Mouse (Mus musculus) megakaryocyte, embryonic 14.5 days (primary cell): Measurements from ENCODE around the gene Tubb4b. TPM values are rescaled to one million over a fixed set of nuclear protein-coding genes. Genes with fewer than 3 reads are reported as not detected.

Experiments
- H3K27me3 ChIP-seq: replicated peaks from 2 replicates; pipeline ENCODE3; 2012; ENCODE audit warnings: inconsistent platforms
- H3K36me3 ChIP-seq: replicated peaks from 2 replicates; pipeline ENCODE3; 2012; ENCODE audit warnings: low read length, inconsistent platforms, mixed read lengths
- H3K4me1 ChIP-seq: 2 replicates; pipeline ENCODE4 v1.6.1; 2012; ENCODE audit warnings: inconsistent platforms
- H3K4me3 ChIP-seq: replicated peaks from 2 replicates; pipeline ENCODE3; 2012; ENCODE audit warnings: moderate library complexity, mild to moderate bottlenecking, inconsistent platforms
- H3K9me3 ChIP-seq: 2 replicates; pipeline ENCODE4 v1.6.1; 2012; ENCODE audit warnings: inconsistent platforms
- FLI1 ChIP-seq: IDR thresholded peaks from 2 replicates; pipeline ENCODE4 v1.6.1; 2012; ENCODE audit warnings: low read length, inconsistent platforms, mixed read lengths
- GATA1 ChIP-seq: IDR thresholded peaks from 3 replicates; pipeline ENCODE4 v1.6.1; 2012; ENCODE audit warnings: mixed read lengths, low read length, inconsistent platforms, borderline replicate concordance
- polyA plus RNA-seq: library from polyadenylated mRNA; stranded (reverse); fragments of >175 nt; gene quantifications from 2 replicates; pipeline ENCODE4 v1.2.3, GENCODE M21; 2012; ENCODE audit warnings: low replicate concordance; ENCODE audit not compliant: insufficient read depth

The Tubb4b gene
- polyA plus RNA-seq, 1 experiment, result 365 TPM

DNA sequence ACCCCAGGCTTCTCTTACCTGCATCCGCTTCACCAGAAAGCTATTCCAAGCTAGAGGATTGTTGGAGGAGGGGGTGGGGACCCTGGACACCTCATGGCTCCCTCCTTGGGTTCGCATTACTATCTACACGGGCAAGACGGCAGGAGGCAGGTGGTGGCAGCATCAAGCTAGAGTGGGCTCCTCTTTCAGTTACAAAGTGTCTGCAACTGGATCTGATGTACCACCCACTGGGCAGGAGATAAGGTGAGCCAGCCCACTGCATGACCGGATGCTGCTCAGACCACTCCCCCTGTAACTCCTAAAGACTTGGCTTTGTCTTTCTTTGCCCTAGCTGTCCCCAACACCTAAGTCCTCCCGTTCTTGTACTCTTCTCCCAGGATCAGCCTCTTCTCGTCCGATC lies 12.1 kb upstream of the Tubb4b start, which contains the start of gene Rnf224:
Rnf224 (minus strand) TSS at position 174 of the 400 bp plus-strand sequence.
- Histone ChIP-seq H3K4me3 (no peak within 1 kb of the TSS), H3K27me3 (peaks cover 92% of the 10 kb centered on the region), H3K36me3 (no peaks in the 10 kb centered on the region), H3K4me1 (peaks cover 49% of the 10 kb centered on the region), H3K9me3 (no peaks in the 10 kb centered on the region)
- no peak for TF ChIP-seq GATA1
- TF ChIP-seq FLI1, result no peak

DNA sequence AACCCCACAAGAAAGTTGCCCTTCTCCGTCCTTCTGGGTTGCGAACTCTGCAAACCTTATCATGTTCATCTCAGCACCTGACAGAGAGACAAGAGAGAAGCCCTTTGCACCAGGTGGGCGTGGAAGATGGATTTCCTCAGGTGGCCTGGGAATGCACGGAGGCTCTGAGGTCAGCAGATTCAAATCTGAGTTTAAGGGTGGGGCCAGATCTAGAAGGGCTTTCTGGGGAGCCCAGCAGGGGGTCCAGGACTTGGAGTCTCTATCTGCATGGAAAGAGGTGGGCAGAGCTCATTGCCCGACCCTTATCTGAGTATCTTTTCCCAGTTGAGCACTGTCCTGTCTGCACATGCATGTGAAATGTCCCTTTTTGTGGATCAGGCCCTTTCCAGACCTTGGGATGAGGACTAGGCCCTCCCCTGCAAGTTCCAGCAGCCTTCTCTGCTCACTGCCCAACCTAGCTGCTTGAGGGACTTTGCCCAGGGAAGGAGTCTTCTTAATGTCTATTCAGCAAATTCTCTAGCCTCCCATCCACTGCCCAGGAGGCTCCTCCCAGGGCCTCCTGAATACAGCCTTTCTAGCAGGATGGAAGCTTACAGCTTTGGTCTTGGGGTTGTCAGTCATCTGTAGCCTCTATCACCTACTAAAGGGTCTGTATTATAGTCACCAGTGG lies 10.2 kb upstream of the Tubb4b start:
- TF ChIP-seq FLI1 (no peak), GATA1 (no peak)
- Histone ChIP-seq H3K9me3 (no peaks in the 10 kb centered on the region), H3K36me3 (no peaks in the 10 kb centered on the region), H3K27me3 (peaks cover 86% of the 10 kb centered on the region), H3K4me1 (peaks cover 46% of the 10 kb centered on the region), H3K4me3 (no peak overlapping the region)

DNA sequence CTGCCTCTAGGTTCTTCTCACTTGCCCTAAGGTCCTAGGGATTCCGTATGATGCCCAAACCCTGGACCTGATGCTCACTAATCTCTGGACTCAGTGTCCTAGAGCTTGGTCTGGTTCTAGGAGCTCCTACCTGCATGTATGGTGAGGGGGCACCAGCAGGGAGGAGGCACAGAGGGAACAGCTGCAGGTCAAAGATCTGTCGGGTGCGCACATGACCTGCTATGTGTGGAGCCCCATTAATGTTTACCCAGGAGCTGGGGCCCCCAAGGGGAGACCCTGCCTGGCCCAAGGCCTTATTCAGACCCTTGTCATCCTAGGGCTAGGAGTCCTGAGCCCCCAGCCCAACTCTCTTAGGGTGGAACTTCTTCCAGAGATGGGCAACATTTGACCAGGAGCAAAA lies 9.5 kb upstream of the Tubb4b start, which contains the start of gene Slc34a3:
Slc34a3 (minus strand) TSS at position 315 of the 400 bp plus-strand sequence.
- H3K4me3 ChIP-seq, result no peak within 1 kb of the TSS
- H3K4me1 ChIP-seq, result peaks cover 50% of the 10 kb centered on the region
- peaks cover 80% of the 10 kb centered on the region for H3K27me3 ChIP-seq

DNA sequence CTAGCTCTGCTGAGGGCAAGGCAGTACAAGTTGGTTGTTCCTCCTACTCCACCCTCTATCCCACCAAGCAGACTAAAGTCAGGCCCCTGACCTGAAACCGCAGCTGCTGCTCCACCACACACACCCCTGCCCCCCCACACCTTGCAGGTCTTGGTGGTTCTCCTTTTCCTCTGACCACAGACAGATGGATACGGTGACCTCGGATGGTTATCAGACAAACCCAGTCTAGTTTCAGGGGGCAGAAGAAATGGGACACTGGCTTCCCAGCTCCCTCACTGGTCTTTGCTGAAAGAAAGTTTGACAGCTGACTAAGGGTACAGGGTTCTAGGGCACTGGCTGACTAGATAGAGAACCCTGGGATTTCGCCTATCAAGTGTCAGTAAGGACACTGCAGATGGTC lies 8.9 kb upstream of the Tubb4b start:
- Histone ChIP-seq H3K36me3 (no peaks in the 10 kb centered on the region), H3K4me3 (no peak overlapping the region), H3K9me3 (no peaks in the 10 kb centered on the region), H3K27me3 (peaks cover 75% of the 10 kb centered on the region), H3K4me1 (peaks cover 53% of the 10 kb centered on the region)
- TF ChIP-seq FLI1 (no peak), GATA1 (no peak)

More for the DNA sequence above, 9.5 kb upstream of the Tubb4b start, which contains the start of gene Slc34a3:
- Histone ChIP-seq H3K9me3 (no peaks in the 10 kb centered on the region), H3K36me3 (no peaks in the 10 kb centered on the region)
- TF ChIP-seq GATA1 (no peak), FLI1 (no peak)

DNA sequence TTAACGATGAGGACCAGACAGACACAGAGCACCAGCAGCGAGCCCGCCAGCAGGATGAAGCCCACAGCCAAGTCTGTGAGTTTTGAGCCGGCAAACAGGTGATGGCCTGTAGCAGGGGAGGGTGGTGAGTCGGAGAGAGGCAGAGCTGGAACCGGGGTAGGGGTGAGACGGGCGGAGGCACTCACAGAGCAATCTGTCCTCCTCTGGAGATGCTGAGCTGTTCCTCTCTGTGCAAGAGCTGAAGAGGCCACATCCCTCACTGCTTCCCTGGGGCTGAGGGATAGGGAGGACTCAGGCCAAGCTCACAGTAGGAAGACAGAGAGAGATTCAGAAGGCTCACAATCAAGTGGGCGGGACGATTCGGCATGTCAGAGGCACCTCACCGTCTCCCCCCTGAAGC lies 6.5 kb upstream of the Tubb4b start:
- Histone ChIP-seq H3K4me3 (no peak overlapping the region), H3K27me3 (peaks cover 54% of the 10 kb centered on the region), H3K9me3 (no peaks in the 10 kb centered on the region), H3K36me3 (no peaks in the 10 kb centered on the region), H3K4me1 (peaks cover 64% of the 10 kb centered on the region)
- TF ChIP-seq FLI1 (no peak), GATA1 (no peak)

DNA sequence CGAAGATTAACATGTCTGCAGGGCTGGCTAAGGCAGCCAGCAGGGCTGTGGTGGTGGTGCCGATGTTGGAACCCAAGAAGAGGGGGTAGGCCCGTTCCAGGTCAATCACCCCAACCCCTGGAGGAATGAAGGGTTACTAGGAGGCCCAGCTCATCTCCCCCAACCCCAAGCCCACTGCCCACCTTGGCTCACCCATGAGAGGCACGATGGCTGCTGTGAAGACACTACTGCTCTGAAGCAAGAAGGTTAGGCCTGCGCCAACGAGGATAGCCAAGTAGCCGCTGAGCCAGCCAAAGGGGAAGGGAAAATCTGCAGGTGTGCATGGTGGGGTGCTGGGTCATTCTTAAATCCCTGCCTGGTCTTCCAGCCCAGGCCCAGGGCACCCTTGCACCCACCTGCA lies 6.1 kb upstream of the Tubb4b start:
- H3K4me3 ChIP-seq, result no peak overlapping the region
- TF ChIP-seq GATA1, result no peak
- peaks cover 50% of the 10 kb centered on the region for H3K27me3 ChIP-seq
- no peaks in the 10 kb centered on the region for H3K36me3 ChIP-seq
- no peaks in the 10 kb centered on the region for H3K9me3 ChIP-seq
- H3K4me1 ChIP-seq, result peaks cover 66% of the 10 kb centered on the region

DNA sequence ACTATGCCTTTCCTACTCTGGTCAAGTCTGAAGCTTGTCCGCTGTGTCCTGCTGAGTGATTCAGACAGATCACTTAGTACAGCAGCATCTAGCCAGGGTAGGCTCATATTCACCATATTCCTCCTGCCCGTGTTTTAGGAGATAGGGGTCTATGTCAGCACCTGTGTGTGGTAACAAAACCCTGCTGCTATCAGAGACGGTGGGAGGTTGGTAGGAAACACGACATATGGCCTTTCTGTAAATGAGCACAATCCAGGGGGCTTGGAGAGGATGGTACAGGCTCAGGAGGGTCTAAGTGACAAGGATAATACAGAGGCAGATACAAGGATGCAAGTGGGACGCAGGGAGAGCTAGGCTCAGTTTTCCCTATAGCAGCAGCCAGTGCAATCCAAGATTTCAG lies 5.1 kb upstream of the Tubb4b start:
- Histone ChIP-seq H3K36me3 (no peaks in the 10 kb centered on the region), H3K9me3 (no peaks in the 10 kb centered on the region), H3K27me3 (peaks cover 40% of the 10 kb centered on the region), H3K4me1 (peaks cover 70% of the 10 kb centered on the region), H3K4me3 (no peak overlapping the region)
- TF ChIP-seq GATA1 (no peak), FLI1 (no peak)

DNA sequence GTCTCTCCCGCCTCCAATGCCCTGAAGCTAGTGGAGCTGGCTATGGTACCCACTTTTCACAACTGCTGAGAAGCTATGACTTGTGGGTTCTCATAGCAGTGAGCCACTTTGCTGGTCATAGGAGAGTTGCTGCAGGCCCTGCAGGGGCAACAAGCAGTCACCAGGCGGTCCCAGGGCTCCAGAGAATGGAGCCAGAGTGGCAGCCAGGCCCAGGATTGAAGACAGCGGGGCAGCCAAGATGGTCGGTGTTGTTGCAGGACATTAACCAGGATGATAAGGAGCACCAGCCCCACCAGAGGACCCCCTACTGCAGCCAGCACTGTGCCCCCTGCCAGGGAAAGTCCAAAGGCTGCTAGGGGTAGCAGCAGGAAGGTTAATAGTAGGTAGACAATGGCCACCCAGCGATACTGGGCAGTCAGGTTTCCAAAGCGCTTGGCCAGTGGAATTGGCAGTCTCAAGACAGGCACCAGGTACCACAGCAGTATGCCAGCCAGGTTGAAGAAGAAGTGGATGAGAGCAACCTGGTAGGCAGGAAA lies 4.6 kb upstream of the Tubb4b start:
- TF ChIP-seq GATA1, result no peak
- no peak for TF ChIP-seq FLI1

DNA sequence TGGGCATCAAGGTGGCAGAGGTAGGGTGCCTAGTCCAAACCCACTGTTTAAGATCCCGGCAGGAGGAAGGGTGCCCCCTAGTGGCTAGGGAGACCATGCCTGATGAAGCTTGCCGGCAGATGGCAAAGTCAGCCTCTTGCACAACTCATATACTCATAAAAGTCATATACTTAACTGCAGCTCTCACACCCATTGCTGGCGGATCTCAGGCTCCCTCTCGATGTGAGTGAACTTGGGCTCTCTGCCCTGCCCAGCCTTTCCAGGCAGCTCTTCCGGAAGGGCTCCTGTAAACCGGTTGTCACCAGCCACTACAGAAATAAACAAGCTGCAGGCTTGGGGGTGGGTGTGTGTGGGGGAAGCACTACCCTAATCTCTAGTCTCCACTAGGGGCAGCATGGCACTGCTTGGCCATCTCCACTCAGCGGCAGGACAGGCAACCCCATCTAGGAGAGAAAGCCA lies 4.0 kb upstream of the Tubb4b start:
- peaks cover 30% of the 10 kb centered on the region for H3K27me3 ChIP-seq
- H3K36me3 ChIP-seq, result peaks cover 6% of the 10 kb centered on the region
- peaks cover 66% of the 10 kb centered on the region for H3K4me1 ChIP-seq
- TF ChIP-seq FLI1, result no peak
- TF ChIP-seq GATA1, result no peak
- peak overlapping the region; percentile 90 for H3K4me3 ChIP-seq
- no peaks in the 10 kb centered on the region for H3K9me3 ChIP-seq

More for the DNA sequence above, 4.6 kb upstream of the Tubb4b start:
- Histone ChIP-seq H3K4me3 (peak overlapping the region; percentile 90), H3K9me3 (no peaks in the 10 kb centered on the region), H3K4me1 (peaks cover 67% of the 10 kb centered on the region), H3K27me3 (peaks cover 34% of the 10 kb centered on the region), H3K36me3 (no peaks in the 10 kb centered on the region)

DNA sequence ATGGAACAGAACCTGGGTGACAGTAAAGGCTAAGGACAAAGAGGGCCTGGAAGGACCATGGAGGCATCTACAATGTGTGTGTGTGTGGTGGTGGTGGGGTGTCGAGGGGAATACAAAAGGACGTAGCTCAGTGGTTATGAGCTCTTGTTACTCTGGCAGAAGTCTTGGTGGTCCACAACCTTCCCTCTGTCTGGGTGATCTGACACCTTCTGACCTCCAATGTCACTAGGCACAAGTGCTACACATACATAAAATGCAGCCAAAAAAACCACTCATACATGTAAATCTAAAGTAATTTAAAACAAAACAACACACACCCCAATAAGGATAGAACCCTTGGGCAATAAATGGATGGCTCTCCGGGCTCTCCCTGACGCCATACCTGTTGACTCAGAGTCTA lies 2.9 kb upstream of the Tubb4b start:
- TF ChIP-seq GATA1 (no peak), FLI1 (no peak)
- H3K9me3 ChIP-seq, result no peaks in the 10 kb centered on the region
- H3K4me3 ChIP-seq, result peak overlapping the region; percentile 90
- peaks cover 19% of the 10 kb centered on the region for H3K27me3 ChIP-seq
- H3K36me3 ChIP-seq, result peaks cover 10% of the 10 kb centered on the region
- peaks cover 69% of the 10 kb centered on the region for H3K4me1 ChIP-seq
